Mouse (Mus musculus) left cerebral cortex, adult 8-10 months (tissue): Measurements from ENCODE around the gene Vangl2. TPM values are rescaled to one million over a fixed set of nuclear protein-coding genes. Genes with fewer than 3 reads are reported as not detected.
"Not testable (repeated sequence)": the region's sequence is repeated elsewhere in the genome, so short reads cannot be mapped to it uniquely, and the experiment has no call there.

Experiments used
- DNase-seq, 2 experiments: peaks; one replicate each; pipeline ENCODE4 v3.0.0; 2022; ENCODE audit warnings: low spot score in 2 of 2
- total RNA-seq, 4 experiments: library from RNA; stranded (reverse); gene quantifications; 2 replicates each; pipeline ENCODE4 v1.2.4; 2022

The Vangl2 gene
- total RNA-seq, 4 experiments from 2014 or later: 12.9 to 17.1 (median 15.9) TPM

DNA sequence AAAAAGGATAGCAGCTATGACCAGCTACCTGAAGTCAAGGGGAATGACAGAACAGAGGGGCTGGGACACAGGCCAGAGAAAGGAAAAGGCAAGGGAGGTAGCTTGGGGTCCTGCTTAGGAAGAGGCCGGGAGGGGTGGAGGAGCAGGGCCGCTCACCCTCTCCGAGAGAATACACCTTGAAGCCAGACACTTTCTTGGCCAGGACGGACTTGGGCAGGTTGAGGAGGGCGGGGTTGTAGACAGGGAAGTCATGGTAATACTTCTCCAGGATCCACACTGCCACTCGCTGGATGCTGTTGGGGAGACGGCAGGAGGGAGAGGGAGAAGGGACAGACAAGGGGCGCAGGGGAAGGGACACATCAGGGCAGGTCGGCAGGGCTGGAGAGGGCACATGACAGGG, 19.9 kb downstream of the Vangl2 start:
- no peak for DNase-seq

DNA sequence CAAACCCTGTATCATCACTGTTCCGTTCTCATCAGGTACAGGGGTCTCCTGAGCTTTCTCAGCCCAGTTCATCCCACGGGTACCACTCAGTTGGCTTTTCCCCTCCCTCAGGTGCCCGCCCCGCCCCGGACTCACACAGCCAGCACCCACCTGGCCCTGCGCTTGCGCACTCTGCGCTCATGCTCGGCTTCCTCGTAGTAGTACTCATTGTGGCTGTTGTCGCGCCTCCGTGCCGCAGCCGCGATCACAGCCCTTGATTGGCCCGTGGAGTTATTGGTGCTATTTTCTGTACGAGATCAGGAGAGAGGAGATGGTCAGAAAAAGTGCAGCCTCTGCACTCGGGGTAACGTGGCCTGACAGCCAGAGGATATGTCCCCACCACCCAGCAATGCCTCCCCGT, 20.5 kb downstream of the Vangl2 start:
- no peak for DNase-seq

DNA sequence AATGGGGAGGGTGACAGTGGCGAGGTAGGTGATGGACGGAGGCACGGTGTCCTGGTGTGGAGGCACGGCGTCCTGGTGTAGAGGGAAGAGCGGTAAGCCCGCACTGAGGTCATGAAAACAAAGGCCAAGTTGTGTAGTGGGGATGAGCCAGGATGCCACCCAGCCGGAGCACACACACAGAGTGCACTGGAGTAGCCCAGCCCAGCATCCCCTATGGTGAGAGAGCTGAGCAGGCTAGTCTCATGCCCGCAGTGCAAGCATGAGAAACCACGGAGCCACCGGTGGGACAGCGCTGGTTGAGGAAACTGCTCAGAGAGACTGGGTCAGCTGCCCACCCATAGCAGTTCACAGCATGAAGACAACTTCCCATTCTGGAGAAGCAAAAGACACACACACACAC, 26.6 kb downstream of the Vangl2 start:
- DNase-seq: no peak

DNA sequence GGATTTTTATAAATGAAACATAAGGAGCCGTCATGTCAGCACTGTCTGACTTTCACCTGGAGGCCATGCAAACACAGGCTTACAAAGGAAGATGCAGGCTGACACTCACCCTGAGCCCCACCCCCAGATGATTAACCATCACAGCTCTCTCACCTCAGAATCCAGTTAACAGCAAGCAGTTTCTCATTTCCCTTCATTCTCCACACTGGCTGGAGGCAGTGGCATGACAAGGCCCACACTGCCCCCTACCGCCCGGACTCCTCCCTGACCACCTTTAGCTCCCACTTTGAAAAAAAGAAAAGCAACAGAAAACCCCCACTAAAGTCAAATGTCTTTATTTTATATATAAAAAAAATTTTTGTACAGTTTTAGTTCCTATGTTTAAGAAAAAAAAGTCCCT, 27.6 kb downstream of the Vangl2 start:
- peak in 1 of 2 experiments; percentile 45 for DNase-seq

DNA sequence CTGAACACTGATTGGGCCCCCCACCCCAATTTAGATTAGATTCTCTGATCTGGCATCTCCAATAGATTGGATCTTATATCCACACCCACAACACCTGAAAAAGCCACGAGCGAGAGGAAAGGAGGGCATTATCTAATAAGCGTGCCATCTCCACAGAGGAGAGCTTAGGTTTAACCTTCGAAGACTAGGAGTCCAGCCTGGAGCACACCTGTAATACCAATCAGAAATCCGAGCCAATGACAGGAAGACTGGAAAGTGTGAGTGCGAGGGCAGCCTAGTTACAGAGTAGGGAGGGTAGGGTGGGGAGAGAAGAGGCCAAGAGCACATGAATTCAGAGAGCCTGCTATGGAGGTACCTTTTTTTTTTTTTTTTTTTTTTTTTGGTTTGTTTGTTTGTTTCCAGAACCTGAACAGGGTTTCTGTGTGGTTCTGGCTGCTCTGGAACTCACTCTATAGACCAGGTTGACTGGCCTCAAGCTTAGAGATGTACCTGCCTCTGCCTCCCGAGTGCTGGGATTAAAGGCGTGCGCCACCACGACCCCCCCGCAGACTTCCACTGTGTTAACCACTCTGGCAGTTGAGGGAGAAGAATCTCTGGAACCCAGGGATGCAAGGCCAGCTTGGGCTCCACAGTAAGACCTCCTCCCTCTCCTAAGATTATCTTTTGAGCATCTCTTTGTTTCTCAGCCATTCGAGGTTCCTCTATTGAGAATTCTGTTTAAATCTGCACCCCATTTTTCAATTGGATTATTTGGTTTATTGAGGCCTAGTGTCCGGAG, 29.2 kb downstream of the Vangl2 start:
- DNase-seq: no peak

DNA sequence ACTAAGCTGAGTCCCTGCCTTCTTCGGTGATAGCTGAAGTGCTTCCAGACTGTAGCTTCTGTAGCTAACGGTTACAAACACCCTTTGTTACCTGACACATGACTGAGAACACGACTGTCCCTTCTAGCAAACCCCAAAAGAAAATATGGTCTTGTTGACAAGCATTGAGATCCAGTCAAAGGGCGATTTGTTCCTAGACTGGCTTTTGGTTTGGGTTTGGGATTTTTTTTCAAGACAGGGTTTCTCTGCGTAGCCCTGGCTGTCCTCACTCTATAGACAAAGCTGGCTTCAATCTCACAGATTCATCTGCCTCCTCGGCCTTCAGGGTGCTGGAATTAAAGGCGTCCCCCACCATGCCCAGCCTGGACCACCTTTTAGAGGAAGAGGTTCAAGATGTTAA, 31.5 kb downstream of the Vangl2 start:
- DNase-seq: no peak

DNA sequence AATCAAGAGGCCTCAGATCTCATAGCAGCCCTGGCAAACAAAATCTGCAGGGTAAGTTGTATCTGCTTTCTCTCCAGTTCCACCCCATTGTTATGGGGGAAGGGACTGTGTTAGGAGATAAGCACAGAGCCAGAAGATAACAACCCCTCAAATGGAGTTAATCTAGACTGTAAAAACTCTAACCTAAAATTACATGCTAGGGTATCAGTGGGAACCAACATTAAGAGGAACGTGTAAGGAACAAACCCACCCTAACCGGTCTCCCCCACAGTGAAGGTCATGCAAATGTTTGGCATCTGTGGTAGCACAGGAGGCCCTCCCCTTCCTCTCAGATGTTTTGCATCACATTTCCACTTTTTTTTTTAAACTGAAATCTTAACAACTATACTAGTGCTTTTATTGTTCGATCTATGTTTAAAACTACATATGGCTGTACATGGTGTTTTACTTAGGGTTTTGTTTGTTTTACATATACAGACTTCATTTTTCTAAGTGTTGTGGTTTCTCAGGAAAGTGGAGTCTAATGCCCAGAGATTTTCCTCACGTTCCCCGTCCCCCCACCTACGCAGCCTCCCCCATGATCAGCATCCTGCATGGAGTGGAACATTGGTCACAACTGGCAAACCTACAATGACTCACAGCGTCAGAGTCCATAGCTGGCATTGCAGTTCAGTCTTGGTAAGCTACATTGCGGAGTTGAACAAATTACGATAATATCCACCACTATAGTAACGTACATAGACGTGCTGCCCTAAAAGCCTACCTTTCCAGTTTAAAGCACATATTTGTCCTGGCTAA, 33.1 kb downstream of the Vangl2 start:
- no peak for DNase-seq

DNA sequence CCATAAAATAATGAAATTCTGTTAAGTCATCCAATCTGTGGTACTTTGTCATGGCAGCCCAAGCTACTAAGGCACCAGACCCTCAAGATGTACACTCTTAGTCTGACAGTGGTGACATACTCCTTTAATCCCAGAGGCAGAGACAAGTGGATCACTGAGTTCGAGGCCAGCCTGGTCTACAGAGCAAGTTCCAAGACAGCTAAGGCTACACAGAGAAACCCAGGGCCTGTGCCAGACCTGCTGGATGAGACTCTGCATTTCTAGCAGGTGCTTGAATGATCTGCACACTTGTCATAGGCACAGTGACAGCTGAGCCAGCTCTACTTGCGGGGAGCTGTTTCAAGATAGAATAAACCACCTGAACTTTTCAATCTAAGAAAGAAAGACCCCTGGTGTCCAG, 33.7 kb downstream of the Vangl2 start:
- no peak for DNase-seq

DNA sequence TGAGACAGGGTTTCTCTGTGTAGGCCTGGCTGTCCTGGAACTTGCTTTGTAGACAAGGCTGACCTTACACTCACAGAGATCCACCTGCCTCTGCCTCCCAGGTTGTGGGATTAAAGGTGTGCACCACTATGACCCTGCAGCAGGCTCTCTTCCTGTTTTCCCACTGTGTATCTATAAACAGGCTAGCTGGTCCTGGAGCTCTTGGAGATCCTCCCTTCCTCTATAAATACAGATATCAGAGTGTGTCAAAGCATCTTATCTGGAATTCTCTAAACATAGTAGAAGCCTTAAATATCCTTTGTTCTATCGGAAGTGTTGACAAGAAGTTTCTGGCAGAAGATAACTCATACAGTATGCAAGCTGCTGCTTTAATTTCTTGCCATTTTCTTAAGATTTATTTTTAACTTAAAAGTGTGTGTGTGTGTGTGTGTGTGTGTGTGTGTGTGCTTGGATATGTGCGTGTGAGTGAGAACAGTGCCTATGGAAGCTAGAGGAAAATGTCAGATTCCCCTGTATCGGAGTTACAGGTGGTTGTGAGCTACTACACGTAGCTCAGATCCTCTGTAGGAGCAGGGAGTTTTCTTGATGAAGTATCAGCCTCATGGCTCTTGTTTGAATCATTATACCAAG, 35.2 kb downstream of the Vangl2 start:
- no peak for DNase-seq

DNA sequence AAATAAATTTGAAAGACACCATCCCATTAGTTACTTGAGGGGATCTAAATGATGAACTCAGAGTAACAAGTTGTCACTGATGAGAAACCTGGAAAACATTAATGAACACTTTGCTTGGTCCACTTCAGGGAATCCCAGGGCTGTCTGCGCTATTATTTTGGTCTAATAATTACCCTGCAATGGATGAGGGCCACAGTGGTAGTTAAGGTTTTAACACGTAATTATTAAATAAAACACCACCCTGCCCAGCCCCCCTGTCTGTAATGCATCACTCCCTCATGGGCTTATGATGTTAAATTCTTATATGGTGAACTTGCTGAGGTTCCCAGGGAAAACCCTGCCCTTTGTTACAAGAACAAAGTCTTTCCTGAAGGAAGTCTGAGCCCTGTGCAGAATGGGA, 36.4 kb downstream of the Vangl2 start:
- no peak for DNase-seq

DNA sequence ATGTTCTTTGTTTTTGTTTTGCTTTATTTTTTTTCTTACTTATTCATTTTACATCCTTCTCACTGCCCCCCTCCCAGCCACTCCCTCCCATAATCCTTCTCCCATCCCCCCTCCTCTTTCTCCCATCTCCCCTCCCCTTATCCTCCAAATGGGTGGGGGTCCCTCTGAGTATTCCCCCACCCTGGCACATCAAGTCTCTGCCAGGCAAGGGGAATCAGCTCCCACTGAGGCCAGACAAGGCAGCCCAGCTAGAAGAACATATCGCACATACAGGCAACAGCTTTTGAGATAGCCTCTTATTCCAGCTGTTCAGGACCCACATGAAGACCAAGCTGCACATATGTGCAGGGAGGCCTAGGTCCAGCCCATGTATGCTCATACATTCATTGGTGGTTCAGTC, 44.1 kb downstream of the Vangl2 start:
- no peak for DNase-seq

DNA sequence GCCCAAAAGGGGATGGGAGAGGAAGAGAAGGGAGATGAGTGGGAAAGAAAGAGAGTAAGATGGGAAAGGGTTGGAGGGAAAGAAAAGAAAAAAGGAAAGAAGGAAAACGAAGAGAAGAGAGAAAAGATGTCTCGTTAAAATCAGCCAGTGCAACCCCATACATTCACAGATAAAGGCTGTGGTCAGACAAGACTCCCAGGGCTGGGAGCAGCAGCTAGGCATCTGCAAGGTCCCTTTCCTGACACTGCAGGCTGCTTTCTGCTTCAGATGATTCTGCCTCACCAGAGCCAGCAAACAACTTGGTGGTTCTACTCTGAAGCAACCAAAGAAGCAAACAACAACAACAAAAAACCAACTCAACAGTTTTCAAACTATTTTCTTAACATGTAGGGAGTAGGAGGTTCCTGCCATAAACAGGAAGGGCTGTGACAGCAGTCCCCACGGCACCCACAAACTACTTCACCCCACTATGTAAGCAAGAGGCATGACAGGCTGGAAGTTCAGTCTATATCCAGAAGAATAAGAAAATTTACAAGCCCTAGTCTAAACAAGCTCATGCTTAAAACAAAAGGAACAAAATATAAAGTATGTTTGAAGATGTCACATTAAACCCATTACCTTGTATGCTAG, 44.8 kb downstream of the Vangl2 start:
- no peak for DNase-seq

DNA sequence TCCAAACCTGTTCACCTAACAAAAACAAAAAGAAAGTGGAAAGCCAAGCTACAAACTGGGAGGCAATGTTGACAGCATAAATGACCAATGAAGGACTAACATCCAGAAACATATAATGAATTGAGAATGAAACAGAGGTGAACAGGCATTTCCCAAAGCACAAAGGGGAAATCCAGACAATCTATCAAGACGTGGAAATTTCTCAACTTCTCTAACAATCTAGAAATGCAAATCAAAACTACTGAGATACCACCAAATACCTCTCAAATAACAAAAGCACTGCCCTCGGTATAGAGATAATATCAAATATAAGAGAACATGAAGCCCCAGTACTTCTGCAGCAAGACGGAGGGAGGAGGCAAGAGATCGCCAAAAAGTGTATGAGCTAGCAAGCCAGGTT, 45.5 kb downstream of the Vangl2 start:
- no peak for DNase-seq

DNA sequence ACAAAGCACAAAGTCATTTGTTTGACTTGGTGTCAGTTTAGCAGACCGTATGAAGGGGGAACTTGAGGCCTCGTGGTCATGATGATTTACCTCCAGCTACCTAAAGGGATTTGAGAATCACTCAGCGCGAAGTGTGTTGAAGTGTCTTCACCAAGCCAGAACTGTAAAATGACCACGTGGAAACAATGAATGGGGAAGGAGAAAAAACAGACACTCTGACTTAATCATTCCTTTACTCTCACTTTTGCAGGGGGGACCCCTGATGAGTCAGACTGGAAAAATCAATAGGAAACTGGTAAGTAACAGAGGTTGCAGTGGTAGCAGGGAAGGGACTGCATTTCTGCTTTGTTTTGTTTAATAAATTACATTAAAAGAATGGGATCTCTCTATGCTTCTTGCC, 46.1 kb downstream of the Vangl2 start:
- DNase-seq: no peak

DNA sequence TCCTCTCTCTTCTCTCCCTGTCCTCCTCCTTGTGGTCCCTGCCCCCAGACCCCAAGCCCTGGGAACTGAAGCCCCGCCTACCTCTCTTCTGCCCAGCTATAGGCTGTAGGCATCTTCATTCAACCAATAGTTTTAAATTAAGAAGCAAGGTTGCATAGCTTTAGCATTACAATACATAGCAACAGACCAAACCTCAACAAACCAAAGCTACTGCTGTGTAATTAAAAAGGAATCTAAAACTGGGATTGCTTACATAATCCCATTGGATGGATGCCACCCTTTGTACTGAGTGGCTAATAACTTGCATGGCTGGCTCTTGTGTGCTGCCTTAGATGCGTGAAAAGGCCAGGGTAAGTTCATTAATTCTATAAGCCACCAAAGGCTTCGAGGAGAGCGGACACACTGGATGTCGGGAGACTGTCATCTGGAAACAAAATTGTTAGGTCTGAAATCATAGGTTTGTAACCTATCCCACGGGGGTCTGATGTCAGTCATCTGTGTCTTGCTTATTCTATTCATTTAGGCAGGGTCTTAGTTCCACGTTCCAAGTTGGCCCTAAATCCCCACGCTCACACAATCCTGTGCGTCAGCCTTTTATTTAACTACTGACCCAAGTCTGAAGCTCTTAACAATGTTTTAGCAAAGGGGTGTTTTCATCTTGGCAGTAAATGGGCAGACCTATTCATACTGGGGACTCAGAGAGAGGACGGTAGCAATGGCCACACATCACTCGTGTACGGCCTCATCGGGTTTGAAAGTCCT, 48.1 kb downstream of the Vangl2 start:
- DNase-seq: no peak

DNA sequence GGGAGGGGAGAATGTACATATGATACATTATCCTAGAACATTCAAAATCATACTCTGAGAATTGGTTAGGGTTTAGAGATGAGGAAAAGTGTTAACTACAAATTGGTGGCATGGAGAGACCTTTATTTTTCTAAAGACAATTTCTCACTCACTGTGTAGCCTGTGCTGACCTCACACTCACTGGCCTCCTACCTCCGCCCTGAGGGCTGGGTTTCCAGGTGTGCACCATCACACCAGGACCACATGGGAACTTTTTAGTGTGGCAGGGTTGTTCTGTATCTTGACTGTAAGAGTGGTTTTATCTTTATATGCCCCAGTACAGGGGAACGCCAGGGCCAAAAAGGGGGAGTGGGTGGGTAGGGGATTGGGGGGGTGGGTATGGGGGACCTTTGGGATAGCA, 50.4 kb downstream of the Vangl2 start:
- no peak for DNase-seq

DNA sequence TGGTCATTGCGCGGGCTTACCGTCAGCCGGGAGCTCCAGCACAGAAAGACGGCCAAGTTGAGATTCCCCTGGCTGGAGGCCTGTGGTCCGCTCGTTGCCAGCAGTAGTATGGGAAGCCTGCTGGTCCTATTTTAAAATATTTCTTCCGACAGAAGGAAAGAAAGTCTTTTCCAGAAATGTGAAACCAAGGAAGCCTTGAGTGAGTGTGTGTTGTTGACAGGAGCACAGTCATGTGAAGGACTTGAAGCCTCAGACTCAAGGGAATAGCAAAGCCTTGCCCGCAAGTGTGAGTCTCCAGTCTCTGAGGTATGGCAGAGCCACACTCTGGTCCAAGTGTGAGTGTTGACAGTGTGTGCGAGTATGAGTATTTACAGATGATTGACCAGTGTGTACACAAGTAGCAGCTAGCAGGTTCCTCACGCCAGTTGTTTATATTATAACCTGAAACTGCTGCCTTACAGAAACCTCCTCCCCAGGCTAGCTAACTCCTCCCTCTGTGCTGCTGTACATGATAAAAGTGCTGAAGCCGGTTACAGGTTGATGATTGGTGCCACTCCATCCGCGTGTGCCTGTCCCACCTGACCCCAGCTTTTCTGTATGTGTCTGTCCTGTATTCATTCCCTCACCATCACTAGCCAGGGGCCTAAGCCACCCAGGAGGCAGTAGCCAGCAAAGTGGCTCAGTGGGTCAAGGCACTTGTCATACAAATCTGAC, 51.3 kb downstream of the Vangl2 start:
- DNase-seq: no peak

DNA sequence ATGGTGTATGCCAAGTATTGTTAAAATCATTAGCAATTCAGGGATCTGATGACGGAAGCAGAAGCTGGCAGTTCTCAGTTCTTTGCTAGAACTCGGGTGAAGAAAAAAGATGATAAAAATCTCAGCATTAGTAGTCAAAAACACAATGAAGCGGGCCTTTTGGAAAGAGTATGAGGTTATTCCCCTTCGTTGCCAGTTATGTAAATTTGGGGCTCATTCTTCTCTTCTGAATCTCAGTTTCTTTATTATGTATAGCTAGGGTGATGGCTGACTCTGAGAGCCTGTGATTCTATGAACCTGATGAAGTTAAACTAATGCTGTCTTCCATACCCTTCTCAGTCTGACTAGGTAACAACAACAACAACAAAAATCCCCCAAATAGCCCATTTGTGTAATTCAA, 52.4 kb downstream of the Vangl2 start:
- DNase-seq: no peak

DNA sequence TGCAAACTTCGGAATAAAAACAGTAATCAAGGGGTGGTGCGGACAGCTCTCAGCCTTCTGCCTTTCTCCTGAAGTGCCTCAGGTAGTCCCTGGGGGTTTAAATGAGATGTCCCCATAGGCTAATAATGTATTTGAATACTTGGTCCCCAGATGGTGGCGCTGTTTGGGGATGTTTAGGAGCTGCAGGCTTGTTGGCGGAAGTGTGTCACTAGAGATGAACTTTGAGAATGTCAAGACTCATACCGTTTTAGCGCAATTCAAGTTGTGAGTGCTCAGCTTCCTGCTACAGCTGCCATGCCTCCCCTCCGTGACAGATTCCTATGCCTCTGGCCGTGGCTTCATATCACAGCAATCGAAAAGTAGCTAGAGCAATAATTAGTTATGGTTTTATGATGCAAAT, 52.9 kb downstream of the Vangl2 start:
- no peak for DNase-seq

DNA sequence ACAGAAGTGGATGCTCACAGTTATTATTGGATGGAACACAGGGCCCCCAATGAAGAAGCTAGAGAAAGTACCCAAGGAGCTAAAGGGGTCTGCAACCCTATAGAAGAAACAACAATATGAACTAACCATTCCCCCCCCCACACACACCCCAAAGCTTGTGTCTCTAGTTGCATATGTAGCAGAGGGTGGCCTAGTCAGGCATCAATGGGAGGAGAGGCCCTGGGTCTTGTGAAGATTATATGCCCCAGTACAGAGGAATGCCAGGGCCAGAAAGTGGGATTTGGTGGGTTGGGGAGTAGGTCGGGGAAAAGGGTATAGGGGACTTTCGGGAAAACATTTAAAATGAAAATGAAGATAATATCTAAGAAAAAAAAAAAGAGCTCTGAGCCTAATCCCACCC, 53.9 kb downstream of the Vangl2 start:
- not testable (repeated sequence) for DNase-seq
